Mouse (Mus musculus) T-helper 17 cell (primary cell): ENCODE data around the gene Pip4k2c.
"Not testable (repeated sequence)": the region's sequence is repeated elsewhere in the genome, so short reads cannot be mapped to it uniquely, and the experiment has no call there.

Source experiments
- in situ Hi-C, 2 experiments: fragments of 300-600 bp; cut with MboI, MseI; formaldehyde crosslinking; loops; 1 replicate in 1 of 2; 2 replicates in 1 of 2; pipeline ENCODE4 v1.15.1; 2025; ENCODE audit warnings: high pct_unique_total_duplicates in 2 of 2

The Pip4k2c gene

DNA sequence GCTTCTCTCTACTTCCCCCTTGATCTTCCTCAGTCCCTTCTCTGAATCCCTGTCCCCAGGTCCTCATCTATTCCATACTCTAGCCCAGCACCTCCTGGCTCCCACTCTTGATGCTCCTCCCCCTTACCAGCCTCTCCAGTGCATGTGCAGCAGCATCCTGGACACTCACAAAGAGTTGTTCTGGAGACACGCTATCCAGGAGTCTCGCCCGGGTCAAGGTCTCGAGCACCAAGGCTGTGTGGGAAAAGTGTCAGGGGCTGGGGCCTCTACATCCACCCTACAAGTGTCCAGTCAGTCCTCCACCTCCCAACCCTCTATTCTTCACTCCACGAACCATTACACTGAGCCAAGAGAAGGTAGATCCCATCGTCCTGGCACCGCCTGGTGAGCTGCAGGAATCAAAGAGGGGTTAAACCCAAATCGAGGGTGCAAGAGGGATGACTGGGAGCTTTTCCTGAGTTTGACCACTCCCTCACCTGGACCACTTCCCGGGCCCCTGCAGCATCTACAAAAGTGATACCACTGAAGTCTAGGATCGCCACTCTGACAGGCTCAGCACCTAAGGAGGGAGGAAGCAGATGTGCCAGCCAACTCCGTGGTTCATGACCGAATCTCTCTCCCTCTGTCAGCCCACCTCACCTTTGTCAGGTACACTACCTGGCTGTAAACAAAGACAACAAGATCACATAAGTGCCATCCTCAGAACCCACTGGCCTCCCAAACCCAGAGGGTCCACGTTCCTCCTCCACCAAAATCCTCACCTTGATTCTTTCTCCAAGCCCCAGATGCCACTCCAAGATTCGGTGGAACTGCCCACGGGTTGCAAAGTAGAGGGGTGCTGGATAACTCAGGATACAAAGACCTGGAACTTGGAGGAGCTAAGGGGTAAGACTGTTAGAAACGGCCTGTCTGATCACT lies 38.0 kb downstream of the Pip4k2c start:
- in situ Hi-C loops = loop anchor here in 1 of 2 experiments (5.0 kb wide), 1 partner anchor 96 kb away; the partner anchor contains the start of gene Agap2

DNA sequence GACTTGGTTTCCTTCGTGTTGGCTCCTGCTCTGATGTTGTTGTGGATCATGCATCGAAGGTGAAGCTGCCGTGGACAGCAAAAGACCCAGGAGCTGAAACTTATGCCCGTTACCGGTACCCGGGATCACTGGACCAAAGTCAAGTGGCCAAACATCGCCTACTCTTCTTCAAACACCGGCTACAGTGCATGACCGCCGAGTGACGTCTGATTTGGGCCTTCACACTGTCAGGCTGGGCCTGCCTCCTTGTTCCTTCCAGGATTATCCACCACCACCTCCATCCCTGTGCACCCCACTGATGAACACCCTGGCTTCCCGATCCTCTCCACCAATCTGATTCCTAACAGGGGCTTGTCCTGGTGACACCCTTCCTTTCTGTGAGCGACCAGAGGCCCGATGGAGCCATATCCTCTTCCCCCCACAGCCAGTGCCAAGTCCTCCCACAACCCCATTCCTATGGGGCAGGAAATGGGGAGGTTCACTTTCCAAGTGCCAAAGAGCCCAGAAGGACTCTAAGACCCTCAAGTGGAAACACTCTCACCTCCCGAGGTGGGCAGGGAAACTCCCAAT lies 39.7 kb downstream of the Pip4k2c start:
- in situ Hi-C loops = loop anchor here in 1 of 2 experiments (5.0 kb wide), 1 partner anchor 94 kb away; the partner anchor contains the start of gene Agap2

DNA sequence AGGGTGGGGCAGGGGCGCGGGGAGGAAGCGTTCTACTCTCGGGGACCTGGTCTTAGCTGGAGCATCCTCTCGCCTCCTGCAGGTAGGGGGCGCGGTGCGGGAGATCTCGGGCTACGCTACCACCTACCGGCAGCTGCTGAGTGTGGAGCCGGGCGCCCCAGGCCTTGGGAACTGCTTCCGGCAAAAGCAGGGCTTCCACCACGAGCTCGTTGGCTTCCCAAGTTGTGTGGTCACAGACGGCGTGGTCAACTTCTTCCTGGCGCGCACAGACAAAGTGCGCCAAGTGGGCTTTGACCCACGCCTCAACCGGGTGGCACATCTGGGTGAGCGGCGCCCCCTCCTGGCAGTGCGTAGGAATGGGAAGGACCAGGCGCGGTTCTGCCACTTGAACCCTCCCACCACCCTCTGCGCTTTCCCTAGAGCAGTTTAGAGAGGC lies 40.5 kb downstream of the Pip4k2c start:
- in situ Hi-C loops = loop anchor here in 1 of 2 experiments (5.0 kb wide), 1 partner anchor 94 kb away; the partner anchor contains the start of gene Agap2

DNA sequence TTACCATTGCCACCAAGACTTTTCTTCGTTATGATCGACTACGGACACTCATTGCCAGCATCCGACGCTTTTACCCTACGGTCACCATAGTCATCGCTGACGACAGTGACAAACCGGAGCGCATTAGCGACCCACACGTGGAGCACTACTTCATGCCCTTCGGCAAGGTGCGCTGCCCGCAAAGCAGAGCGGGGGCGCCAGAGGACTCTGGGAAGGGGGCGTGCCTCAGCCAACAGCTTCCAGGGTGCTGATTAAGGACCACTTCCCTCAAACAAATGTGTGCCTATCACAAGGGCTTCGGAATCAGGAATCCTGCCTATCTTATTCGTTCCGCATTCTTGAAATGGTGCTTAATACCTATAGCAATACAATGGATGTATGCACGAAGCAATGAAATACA lies 41.4 kb downstream of the Pip4k2c start:
- in situ Hi-C loops = loop anchor here in 1 of 2 experiments (5.0 kb wide), 1 partner anchor 93 kb away; the partner anchor contains the start of gene Agap2

DNA sequence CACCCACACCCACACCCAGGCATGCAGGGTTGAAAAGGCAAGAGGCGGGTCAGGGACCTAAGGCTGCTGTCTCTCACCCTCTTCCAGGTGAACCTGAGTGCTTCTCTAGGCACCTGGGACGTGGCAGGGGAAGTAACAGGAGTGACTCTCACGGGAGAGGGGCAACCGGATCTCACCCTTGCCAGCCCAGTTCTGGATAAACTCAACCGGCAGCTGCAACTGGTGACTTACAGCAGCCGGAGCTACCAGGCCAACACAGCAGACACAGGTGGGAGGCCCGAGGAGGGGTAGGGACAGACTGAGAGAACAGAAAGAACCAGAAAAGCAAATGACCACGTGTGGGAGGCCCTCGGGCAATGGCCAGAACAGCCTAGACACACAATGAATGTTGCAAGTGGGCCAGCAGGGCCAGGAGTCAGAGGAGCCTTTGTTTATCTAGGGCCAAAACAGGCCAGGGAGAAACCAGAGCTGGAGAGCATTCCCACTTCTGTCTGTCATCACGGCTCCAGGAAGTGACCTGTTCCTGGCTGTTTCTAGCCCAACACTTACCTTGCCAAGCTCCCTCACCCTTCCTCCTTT lies 43.7 kb downstream of the Pip4k2c start:
- in situ Hi-C loops = loop anchor here (5.0 kb wide), 2 partner anchors 45 to 55 kb away; partner anchors contain the start of gene Os9 (in 1 of the 2)

DNA sequence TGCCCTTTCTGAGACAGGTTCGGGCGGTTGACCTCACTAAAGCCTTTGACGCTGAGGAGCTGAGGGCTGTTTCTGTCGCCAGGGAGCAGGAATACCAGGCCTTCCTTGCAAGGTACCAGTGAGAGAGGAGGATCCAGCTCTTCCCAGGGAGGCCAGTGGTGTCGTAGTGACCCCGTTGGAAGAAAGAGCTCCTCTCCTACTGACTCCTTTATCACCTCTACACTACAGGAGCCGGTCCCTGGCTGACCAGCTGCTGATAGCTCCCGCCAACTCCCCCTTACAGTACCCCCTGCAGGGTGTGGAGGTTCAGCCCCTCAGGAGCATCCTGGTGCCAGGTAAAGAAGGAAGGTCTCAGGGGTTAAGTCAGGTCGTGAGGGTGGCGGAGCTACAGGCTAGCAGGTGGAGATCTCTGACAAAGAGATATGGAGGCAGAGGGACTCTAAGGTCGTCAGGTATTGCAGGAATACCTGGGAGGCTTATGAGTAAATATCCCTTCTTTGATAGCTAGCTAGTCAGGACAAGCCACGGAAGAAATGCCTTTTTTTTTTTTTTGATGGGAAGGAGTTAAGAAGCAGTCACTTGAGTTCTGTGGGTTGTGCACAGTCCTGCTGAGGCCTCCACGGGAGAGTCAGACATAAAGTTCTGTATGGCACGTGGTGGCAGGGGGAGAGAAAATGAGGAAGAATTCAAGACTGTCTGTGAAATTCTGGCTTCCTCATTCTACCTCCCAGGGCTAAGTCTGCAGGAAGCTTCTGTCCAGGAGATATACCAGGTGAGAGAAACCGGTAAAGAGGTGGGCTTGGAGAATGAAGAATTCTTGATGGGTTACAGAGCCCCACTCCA lies 44.4 kb downstream of the Pip4k2c start:
- in situ Hi-C loops = loop anchor here (5.0 kb wide), 2 partner anchors 45 to 55 kb away; partner anchors contain the start of gene Os9 (in 1 of the 2)

DNA sequence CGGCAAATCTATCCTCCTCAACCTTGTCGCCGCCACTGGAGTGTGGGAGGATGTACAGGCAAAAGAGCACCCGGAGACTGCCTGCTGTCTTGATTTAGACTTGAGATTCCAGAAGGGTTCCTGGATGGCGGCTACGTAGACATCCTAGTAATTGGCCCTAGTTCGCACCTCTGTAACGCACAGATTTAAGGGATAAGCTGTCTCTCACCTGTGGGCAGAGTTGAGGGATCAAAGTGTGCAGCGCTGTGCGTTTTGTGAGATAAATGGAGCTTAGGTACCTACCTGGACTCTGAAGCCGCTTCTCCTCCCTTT lies 45.0 kb downstream of the Pip4k2c start:
- in situ Hi-C loops = loop anchor here (5.0 kb wide), 2 partner anchors 44 to 54 kb away; partner anchors contain the start of gene Os9 (in 1 of the 2)

DNA sequence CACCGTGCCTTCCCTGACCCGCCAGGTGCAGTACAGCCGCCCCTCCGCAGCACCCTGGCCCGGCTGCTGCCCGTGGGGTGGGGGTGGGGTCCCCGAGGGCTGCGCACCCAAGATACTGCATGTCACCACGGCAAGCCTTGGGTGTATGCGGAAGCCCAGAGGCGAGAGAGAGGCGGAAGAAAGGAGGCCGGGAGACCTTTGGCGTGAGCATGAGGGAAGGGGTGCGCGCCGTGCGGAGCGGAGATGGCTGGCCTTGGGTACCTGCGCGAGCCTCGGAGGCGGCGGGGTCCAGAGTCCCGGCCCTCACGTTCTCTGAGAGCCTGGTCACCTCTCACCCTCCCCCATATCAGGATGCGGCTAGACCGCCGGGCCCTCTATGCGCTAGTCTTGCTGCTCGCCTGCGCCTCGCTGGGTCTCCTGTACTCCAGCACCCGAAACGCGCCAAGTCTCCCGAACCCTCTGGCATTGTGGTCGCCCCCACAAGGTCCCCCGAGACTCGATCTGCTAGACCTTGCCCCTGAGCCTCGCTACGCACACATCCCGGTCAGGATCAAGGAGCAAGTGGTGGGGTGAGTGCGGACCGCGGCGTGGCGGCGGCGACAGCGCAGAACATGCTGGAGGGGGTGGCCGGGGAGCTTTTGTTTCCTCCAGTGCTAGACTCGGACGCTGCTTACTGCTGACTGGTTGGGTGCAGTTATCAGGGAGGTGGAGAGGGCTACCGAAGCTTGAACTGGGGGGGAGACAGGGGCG lies 45.6 kb downstream of the Pip4k2c start:
- in situ Hi-C loops = loop anchor here (5.0 kb wide), 2 partner anchors 44 to 54 kb away; partner anchors contain the start of gene Os9 (in 1 of the 2)

DNA sequence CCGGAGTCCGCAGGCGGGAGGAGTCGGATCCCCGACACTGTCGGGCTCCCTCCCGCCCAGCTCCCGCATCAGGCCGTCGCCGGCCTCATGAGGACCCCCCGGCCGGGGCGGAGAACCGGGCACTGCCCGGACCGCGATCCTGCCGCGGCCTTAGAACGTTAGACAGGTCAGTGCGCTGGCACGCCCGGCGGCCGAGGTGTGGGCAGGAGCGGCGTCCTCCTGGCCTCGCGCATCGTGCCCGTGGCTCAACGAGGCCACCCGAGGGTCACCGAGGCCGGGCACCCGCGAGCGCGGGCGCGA lies 46.1 kb downstream of the Pip4k2c start:
- in situ Hi-C loops = loop anchor here (5.0 kb wide), 2 partner anchors 43 to 53 kb away; partner anchors contain the start of gene Os9 (in 1 of the 2)

DNA sequence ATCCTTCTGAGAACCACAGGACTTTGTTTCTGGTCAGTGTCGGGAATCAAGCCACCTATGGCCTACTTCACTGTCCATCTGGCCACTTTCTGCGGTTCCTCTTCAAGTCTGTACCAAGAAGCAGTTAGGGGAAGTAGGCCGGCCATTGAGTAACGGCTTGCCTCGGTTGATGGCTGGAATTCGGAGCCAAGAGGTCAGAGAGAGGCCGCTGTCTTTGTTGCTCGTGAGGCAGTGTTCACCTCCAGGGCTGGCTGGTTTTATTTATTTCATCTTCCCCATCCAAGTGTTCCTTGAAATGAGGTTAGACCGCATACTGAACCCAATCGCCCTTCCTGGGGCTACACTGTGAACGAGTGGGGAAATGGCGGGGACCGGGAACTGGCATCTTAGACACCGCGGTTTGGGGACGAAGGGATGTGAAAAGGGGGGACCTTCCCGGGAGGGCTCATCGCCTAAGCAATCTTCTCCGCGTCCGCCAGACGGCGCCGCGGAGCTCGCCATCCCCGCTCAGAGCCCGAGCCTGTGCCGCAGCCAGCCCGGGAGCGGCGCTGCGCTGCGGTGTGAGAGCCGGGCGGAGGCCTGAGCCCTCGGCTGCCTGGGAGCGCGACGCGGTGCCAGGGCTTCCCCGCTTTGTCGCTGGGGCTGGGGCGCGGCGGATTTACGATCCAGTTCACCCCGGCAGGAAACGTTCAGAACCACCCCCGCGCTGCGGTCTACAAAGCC lies 46.6 kb downstream of the Pip4k2c start, which contains the start of gene B4galnt1:
Gene B4galnt1 (plus strand): TSS at position 595 of the 723 bp plus-strand sequence.
- in situ Hi-C loops = loop anchor here (5.0 kb wide), 2 partner anchors 42 to 52 kb away; partner anchors contain the start of gene Os9 (in 1 of the 2)

DNA sequence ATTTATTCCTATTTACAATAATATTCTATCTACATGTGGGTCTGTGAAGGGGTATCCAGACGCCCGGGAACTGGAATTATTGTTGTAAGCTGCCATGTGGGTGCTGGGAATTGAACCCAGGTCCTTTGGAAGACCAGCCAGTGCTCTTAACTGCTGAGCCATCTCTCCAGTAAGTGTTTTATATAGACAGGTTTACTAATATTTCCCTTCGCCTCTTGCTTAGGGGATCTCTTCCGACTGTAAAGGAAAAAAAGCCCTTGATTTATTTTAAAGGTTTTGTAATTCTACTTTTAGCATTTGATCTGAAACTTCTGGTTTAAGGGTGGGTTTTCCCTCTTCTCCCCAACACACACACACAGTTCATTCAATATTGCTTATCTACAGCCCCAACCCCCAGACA lies 47.2 kb downstream of the Pip4k2c start:
- in situ Hi-C loops = no loop called here

DNA sequence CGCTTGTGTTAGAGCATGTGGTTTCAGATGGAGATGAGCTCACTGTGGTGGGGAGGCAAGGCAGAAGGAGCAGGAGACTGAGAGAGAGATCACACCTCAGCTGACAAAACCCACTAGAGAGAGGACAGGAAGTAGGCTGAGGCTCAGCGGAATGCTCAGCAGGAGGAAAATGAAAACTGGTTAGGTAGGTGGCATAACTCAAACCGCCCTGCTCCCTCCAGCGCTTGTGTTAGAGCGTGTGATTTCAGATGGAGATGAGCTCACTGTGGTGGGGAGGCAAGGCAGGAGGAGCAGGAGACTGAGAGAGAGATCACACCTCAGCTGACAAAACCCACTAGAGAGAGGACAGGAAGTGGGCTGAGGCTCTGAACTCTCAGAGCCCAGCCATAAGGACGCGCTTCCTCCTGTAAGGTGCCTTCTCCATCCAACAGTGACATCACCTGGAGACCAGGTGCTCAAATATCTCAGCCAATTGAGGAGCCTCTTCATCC lies 48.6 kb downstream of the Pip4k2c start:
- in situ Hi-C loops = not testable (repeated sequence)

DNA sequence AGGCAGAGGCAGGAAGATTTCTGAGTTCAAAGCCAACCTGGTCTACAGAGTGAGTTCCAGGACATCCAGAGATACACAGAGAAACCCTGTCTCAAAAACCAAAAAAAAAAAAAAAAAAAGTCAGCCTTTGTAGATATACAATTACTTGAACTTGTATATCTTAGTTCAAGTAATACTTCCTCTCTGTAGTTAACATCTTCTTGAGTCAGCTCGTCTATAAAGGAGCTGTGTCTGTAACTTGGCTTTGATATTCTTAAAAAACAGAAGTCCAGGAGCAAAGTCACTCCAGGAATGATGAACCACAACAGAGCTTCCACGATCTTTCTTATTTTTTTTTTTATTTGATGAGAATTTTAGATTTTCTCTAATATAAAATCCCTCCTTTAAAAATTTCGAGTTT lies 50.7 kb downstream of the Pip4k2c start:
- in situ Hi-C loops = no loop called here

DNA sequence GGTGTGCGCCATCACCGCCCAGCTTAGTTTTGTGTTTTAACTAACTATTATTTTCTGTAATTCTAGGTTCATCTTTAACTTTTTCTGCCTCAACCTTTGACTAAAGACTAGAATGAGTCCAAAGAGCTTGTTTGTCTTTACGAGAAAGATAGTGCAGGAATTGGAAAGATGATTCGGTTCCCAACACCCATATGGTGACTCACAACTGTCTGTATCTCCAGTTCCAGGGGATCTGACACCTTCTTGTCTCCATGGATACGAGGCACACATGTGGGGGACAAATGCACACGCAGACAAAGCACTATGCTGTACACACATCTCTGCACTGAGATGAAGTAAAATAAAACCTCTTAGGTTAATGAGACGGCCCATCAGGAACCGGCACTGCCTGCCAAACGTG lies 51.3 kb downstream of the Pip4k2c start:
- in situ Hi-C loops = no loop called here

DNA sequence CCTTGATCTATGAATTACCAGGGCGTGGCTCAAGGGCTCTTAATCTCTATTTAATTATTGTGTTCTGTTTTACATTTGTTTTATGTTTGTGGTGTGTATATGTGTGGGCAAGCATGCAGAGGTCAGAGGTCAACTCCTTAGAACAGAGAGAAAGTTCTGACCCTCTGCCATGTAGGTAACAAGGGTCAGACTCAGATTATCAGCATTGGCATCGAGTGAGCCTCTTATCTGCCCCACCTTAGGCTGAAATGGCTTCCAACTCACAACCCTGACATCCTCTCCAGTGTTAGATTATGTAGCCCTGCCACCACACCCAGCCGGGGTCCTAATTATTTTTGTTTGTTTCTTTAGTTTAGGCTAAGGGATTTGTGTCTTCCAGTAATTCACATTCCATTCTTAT lies 52.9 kb downstream of the Pip4k2c start:
- in situ Hi-C loops = no loop called here

DNA sequence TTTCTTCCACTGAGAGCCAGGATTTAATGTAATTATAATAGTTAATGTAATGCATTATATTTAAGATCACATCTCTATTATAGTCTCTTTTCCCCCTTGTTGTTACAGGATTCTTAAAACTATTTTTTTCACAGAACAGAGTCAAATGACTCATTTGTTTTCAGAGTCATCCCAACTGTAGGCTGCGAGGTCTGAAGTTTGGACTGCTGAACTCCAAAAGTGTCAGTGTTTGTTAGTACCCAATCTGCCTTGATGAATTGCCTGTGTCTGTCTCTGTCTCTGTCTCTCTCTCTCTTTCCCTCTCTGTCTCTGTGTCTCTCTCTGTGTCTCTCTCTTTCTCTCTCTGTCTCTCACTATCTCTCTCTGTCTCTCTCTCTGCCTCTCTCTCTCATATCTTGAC lies 54.9 kb downstream of the Pip4k2c start:
- in situ Hi-C loops = no loop called here

DNA sequence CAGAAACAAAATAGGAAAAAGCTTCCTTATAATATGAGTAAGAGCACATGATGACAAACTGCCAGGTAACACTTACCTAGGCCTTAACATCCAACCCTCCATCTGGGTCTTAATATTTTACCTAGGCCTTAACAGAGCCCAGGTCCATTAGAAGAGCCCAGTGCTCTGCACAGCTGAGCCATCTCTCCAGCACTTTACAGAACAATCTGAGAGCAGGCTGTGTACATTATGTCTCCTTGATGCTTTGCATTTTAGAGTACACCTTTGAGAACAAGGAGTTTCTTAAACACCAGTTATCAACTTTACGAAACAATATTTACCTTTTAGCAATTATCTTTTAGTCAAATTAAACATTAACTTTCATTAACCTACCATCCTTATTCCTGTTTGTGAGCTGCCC lies 55.3 kb downstream of the Pip4k2c start:
- in situ Hi-C loops = no loop called here

DNA sequence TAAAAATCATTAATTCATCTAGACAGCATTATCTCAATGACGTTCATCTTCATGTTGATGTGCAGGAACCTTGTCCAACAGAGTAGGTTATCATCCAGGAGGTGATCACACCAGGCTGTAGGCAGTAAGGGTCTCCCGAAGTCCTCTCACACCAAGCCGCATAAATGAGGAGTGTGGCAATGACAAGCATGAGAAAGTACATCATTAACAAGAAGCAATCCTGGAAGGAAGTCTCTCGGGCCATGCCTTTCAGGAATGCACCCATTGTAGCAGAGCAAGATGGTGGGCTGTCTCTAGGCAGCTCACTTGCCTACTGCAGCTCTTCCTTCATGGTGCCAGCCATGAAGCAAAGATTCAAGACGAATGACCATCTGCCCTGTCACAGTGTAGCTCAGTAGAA lies 56.7 kb downstream of the Pip4k2c start:
- in situ Hi-C loops = no loop called here

DNA sequence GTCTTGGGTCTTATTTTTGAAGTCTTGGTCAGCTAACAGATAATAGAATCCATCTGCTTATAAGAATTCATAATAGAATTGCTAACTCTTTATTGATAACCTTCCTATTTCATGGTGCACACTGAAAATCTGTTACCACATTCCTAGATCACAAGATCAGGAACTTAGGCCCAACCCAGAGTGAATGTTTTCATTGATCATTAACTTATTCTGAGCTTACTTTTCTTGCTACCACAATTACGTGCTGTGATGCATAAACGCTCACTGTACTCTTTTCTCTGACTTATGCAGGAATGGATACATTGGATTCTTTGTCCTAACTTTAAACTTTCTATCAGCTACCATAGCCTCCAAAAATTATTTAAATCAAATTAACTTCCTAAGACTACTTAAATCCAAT lies 57.1 kb downstream of the Pip4k2c start:
- in situ Hi-C loops = no loop called here
